Mouse (Mus musculus) c-Kit-positive CD71-negative TER-119-negative erythroid progenitor cells, embryonic 14.5 days (primary cell): ENCODE results near the gene Mex3a.

Experiments
- DNase-seq: peaks from one replicate; pipeline ENCODE4 v3.0.0-alpha.2; 2013; ENCODE audit warnings: low read depth

Gene Mex3a

GRCm38 (mm10) chr3:88527565-88527964 is 4.6 kb upstream of the Mex3a start:
- no peak for DNase-seq

- no peak for DNase-seq
Measured at GRCm38 (mm10) chr3:88528646-88529045, 3.5 kb upstream of the Mex3a start.

- DNase-seq: no peak
Measured at GRCm38 (mm10) chr3:88529204-88530000, 2.8 kb upstream of the Mex3a start.

GRCm38 (mm10) chr3:88530082-88530864 is 1.9 kb upstream of the Mex3a start:
- DNase-seq: no peak

- DNase-seq: no peak
Measured at GRCm38 (mm10) chr3:88531348-88532298, 572 bp upstream of the Mex3a start.

GRCm38 (mm10) chr3:88532689-88533511 is 705 bp downstream of the Mex3a start:
- DNase-seq: no peak

- DNase-seq: no peak
Measured at GRCm38 (mm10) chr3:88533706-88534105, 1.5 kb downstream of the Mex3a start.

- no peak for DNase-seq
Measured at GRCm38 (mm10) chr3:88535005-88535404, 2.8 kb downstream of the Mex3a start.

GRCm38 (mm10) chr3:88535527-88535926 is 3.3 kb downstream of the Mex3a start:
- DNase-seq: no peak

GRCm38 (mm10) chr3:88536103-88536930 is 4.1 kb downstream of the Mex3a start:
- no peak for DNase-seq

- no peak for DNase-seq
Measured at GRCm38 (mm10) chr3:88537146-88537545, 5.0 kb downstream of the Mex3a start.

GRCm38 (mm10) chr3:88538271-88539145 is 6.3 kb downstream of the Mex3a start:
- DNase-seq: no peak

GRCm38 (mm10) chr3:88539397-88539796 is 7.2 kb downstream of the Mex3a start:
- no peak for DNase-seq

- DNase-seq: no peak
Measured at GRCm38 (mm10) chr3:88540085-88540484, 7.9 kb downstream of the Mex3a start.

GRCm38 (mm10) chr3:88541622-88542401 is 9.6 kb downstream of the Mex3a start:
- DNase-seq: no peak

- DNase-seq: no peak
Measured at GRCm38 (mm10) chr3:88542486-88542885, 10.3 kb downstream of the Mex3a start.

- no peak for DNase-seq
Measured at GRCm38 (mm10) chr3:88543174-88543573, 11.0 kb downstream of the Mex3a start.

GRCm38 (mm10) chr3:88543651-88544410 is 11.6 kb downstream of the Mex3a start:
- no peak for DNase-seq
